Mouse (Mus musculus) liver, embryonic 12.5 days (tissue): ENCODE results near the gene Tas2r143. TPM values are rescaled to one million over a fixed set of nuclear protein-coding genes. Genes with fewer than 3 reads are reported as not detected.

Experiments
- ATAC-seq: fragments of 200-750 bp; cut with Nextera tagmentation; 2 replicates; pipeline ENCODE4 v1.8.0; 2017; ENCODE audit warnings: moderate number of reproducible peaks, mild to moderate bottlenecking, moderate library complexity
- H3K27ac ChIP-seq: fragments of 300-500 bp; sonication (generic); 2 replicates; pipeline ENCODE4 v1.5.1; 2016; ENCODE audit warnings: mild to moderate bottlenecking
- H3K27me3 ChIP-seq: fragments of 300-500 bp; sonication (generic); replicated peaks from 2 replicates; pipeline ENCODE4 v1.6.1; 2016; ENCODE audit warnings: mild to moderate bottlenecking, moderate library complexity
- H3K36me3 ChIP-seq: fragments of 300-500 bp; sonication (generic); 2 replicates; pipeline ENCODE4 v1.6.1; 2016; ENCODE audit warnings: mild to moderate bottlenecking, moderate library complexity
- H3K4me1 ChIP-seq: fragments of 300-500 bp; sonication (generic); 2 replicates; pipeline ENCODE4 v1.6.1; 2016
- H3K4me2 ChIP-seq: fragments of 300-500 bp; sonication (generic); 2 replicates; pipeline ENCODE4 v1.6.1; 2016; ENCODE audit warnings: mild to moderate bottlenecking, moderate library complexity
- H3K4me3 ChIP-seq: fragments of 300-500 bp; sonication (generic); 2 replicates; pipeline ENCODE4 v1.5.1; 2016; ENCODE audit warnings: mild to moderate bottlenecking, moderate library complexity
- H3K9ac ChIP-seq: fragments of 300-500 bp; sonication (generic); 2 replicates; pipeline ENCODE4 v1.6.1; 2016; ENCODE audit warnings: mild to moderate bottlenecking, moderate library complexity
- H3K9me3 ChIP-seq: fragments of 300-500 bp; sonication (generic); replicated peaks from 2 replicates; pipeline ENCODE4 v1.6.1; 2016; ENCODE audit warnings: mild to moderate bottlenecking, moderate library complexity
- WGBS: fragments of 180-500 bp; shearing (Covaris S2); methylation state at CpG from one replicate; pipeline ENCODE4 v1.1.7; 2016; ENCODE audit not compliant: insufficient replicate concordance; 5-methylcytosine and 5-hydroxymethylcytosine counted together
- polyA plus RNA-seq: library from polyadenylated mRNA; unstranded; fragments of >200 nt; fragmentation: Nextera tagmentation; extraction: Ambion mirVana; gene quantifications from 2 replicates; pipeline ENCODE4 v1.2.1, GENCODE M21; 2016

The Tas2r143 gene
- polyA plus RNA-seq, 1 experiment from 2014 or later = not detected

DNA sequence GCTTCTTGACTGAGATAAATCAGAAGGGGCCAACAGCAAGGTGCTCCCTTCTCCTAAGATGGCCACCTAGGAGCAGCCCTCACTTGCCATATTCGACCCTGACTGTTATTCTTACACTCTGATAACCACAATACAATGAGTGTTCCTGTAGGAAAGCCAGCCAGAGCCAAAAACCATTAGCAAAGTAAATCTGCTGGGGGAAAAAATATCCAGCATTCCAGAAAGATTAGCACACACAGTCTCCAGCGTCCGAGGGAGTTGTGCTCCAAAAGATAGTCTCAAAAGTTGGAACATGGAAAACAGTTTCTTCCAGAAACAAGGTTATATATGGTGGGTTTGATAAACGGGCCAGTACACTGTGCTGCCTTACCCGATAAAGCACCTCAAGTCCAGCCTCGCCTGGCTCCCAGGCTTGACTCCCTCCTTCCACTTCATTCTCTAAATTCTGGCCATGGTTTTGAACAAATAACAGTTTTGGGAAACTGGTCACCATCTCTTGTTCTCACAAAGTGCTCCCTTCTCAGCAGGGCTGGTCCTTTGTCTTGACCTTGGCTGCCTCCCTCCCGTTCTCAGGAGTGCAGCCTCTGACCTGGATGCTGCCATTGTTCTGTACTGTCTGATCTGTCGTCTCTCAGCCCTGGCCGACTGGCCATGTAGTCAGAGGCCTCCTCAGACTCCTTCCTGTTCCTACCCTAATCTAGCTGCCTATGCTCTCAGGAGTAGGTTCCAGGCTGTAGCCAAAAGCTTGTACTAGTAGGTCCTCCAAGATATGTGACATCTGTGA, 40.5 kb upstream of the Tas2r143 start:
- H3K27me3 ChIP-seq = no peaks in the 10 kb centered on the region
- H3K27ac ChIP-seq = no peak overlapping the region
- peaks cover 61% of the 10 kb centered on the region for H3K36me3 ChIP-seq
- H3K4me2 ChIP-seq = no peak overlapping the region
- no peak overlapping the region for H3K4me3 ChIP-seq
- peaks cover 17% of the 10 kb centered on the region for H3K4me1 ChIP-seq
- H3K9ac ChIP-seq = no peak overlapping the region
- no peaks in the 10 kb centered on the region for H3K9me3 ChIP-seq
- 65% methylated on average over 9 of the region's 9 CpGs for WGBS
- ATAC-seq = no peak

DNA sequence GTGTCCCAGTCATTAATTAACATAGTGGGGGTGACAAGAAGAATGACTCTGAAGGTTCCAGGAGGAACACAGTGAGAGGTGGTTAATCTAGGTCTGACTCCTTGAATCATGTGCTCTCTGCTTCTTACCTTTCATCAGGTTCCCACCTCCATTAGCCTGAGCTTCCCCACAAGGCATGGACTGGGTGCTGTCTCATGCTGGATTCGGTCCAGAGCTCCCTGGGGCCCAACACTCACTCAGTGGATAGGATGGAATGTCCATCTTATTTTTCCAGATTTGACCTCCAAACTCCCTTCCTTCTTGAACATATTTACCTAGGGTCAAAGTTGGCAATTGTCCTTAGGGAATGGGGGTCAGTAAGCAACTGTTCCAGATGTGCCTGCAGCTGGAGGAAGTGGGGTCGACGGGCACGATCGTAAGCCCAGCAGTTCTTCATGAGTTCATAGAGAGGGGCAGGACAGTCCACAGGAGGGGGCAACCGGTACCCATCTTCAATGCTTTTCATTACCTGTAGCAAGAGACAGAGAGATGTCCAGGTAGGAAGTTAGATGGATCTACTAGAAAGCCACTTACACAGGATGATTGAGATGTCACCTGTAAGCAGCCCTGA, 39.7 kb upstream of the Tas2r143 start:
- H3K4me3 ChIP-seq = no peak overlapping the region
- no peak overlapping the region for H3K9ac ChIP-seq
- H3K4me1 ChIP-seq = peaks cover 9% of the 10 kb centered on the region; the same call in 1 of the 2 replicates
- H3K27me3 ChIP-seq = no peaks in the 10 kb centered on the region
- H3K36me3 ChIP-seq = peaks cover 54% of the 10 kb centered on the region
- 74% methylated on average over 6 of the region's 6 CpGs for WGBS
- H3K9me3 ChIP-seq = no peaks in the 10 kb centered on the region
- no peak for ATAC-seq
- no peak overlapping the region for H3K27ac ChIP-seq
- no peak overlapping the region for H3K4me2 ChIP-seq

DNA sequence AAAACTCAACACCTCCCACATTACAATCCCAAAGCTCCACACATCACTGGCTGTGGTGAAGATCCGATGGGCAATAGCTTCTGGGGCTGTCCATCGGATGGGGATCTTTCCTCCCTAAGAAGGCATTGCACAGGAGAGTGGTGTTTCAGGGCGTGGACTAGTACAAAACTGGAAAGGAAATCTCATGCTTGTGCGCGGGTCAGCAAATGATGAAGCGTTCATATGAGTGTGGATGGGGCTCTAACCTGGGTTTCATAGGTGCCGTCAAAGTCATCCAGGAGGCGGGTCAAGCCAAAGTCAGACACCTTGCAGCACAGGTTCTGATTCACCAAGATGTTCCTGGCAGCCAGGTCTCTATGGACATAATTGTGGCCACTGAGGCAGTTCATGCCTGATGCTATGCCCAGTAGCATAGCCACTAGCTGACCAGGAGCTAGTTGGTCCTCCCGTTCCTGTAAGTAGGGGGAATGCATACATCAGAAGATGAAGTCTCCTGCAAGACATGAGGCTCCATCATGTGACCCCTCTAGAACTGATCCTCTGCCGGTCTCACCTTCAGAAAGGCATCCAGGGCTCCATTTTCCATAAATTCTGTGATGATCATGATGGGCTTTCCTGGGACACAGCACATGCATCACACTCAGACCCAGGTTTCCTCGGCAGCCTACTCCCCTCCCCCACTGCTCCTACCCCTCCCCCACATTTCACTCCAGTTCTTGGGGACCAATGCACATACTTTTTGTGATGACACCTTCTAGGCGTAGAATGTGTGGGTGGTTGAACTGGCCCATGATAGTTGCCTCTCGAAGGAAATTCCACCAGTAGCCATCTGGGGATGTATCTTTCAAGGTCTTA, 38.8 kb upstream of the Tas2r143 start:
- no peak overlapping the region for H3K27ac ChIP-seq
- H3K9me3 ChIP-seq = no peaks in the 10 kb centered on the region
- 74% methylated on average over 13 of the region's 13 CpGs for WGBS
- H3K4me3 ChIP-seq = no peak overlapping the region
- no peak for ATAC-seq
- no peak overlapping the region for H3K9ac ChIP-seq
- H3K4me1 ChIP-seq = peaks cover 9% of the 10 kb centered on the region; the same call in 1 of the 2 replicates
- no peaks in the 10 kb centered on the region for H3K27me3 ChIP-seq
- H3K4me2 ChIP-seq = no peak overlapping the region
- H3K36me3 ChIP-seq = peaks cover 44% of the 10 kb centered on the region

DNA sequence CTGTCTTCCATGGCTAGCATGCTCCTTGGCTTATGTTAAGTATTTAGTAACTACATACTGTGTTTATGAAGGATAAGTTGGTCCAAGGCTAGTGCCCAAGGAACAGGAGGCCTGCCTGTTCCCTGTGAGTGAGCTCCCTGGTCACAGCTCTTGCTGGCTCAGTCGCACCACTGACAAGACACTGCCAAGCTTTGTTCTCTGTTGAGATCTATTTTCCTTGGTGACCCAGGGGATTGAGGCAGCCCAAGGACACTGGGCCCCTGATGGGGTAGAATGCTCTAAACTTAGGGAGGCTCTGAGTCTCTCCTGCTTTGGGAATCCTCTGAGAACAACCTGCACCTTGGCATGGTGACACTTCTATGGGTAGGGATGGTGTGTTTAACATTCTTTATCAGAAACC, 38.0 kb upstream of the Tas2r143 start:
- H3K9ac ChIP-seq = no peak overlapping the region
- H3K36me3 ChIP-seq = peaks cover 36% of the 10 kb centered on the region
- peaks cover 9% of the 10 kb centered on the region; the same call in 1 of the 2 replicates for H3K4me1 ChIP-seq
- no peak overlapping the region for H3K4me2 ChIP-seq
- no peaks in the 10 kb centered on the region for H3K27me3 ChIP-seq
- no peak overlapping the region for H3K27ac ChIP-seq
- no peaks in the 10 kb centered on the region for H3K9me3 ChIP-seq
- ATAC-seq = no peak
- no peak overlapping the region for H3K4me3 ChIP-seq
- 65% methylated on average over 1 of the region's 1 CpGs for WGBS

- Histone ChIP-seq H3K4me3 (no peak overlapping the region), H3K36me3 (peaks cover 32% of the 10 kb centered on the region), H3K27me3 (no peaks in the 10 kb centered on the region), H3K9me3 (no peaks in the 10 kb centered on the region), H3K9ac (no peak overlapping the region), H3K4me1 (peaks cover 9% of the 10 kb centered on the region; the same call in 1 of the 2 replicates), H3K4me2 (no peak overlapping the region), H3K27ac (no peak overlapping the region)
- WGBS = 74% methylated on average over 1 of the region's 1 CpGs
- ATAC-seq = 0 out of 2 replicates have a peak, but pooled peaks have one; percentile 19
Measured at GRCm38 (mm10) chr6:42362497-42362896, 37.5 kb upstream of the Tas2r143 start.

DNA sequence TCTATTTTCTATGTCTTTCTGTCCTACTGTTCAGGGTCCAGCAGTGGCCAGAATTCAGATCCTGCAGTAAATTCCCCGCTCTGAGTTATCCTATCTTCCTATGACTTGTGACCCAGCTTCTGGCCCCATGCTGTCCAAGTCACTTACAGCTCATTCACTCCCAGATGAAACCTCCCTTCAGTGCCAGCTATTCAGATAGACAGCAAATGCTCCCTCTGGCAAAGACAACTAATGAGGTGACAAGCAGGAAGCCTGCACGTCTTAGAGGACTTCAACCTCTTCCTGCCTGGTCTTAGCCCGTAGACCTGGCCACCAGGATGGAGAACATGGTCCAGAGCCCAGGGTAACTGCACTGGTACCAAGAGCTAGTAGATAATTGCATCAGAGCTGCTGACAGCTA, 37.1 kb upstream of the Tas2r143 start:
- H3K9me3 ChIP-seq = no peaks in the 10 kb centered on the region
- 34% methylated on average over 3 of the region's 3 CpGs for WGBS
- no peak for ATAC-seq
- H3K27me3 ChIP-seq = no peaks in the 10 kb centered on the region
- H3K4me3 ChIP-seq = no peak overlapping the region
- no peak overlapping the region for H3K9ac ChIP-seq
- no peak overlapping the region for H3K27ac ChIP-seq
- H3K36me3 ChIP-seq = peaks cover 27% of the 10 kb centered on the region
- no peak overlapping the region for H3K4me2 ChIP-seq
- H3K4me1 ChIP-seq = peaks cover 9% of the 10 kb centered on the region; the same call in 1 of the 2 replicates

DNA sequence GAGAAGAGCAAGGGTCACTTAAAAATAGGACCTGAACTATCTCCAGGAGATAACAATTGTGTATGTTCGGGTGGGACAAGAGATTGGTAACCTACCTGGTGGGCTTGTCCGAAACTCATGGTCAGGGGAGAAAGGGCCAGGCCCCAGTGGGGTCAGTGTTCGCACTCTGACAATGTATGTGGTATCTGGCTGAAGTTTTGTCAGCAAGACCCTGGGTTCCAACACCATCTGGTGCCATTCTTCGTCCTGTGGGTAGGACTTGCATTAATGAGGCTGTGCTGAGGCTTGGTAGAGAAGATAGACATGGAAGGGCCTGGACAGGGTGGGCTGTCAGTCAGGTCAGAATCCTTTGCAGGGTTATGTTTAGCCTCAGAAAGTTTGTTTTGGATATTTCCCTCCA, 36.0 kb upstream of the Tas2r143 start:
- Histone ChIP-seq H3K4me1 (peaks cover 9% of the 10 kb centered on the region; the same call in 1 of the 2 replicates), H3K27me3 (no peaks in the 10 kb centered on the region), H3K4me3 (no peak overlapping the region), H3K36me3 (peaks cover 16% of the 10 kb centered on the region), H3K27ac (no peak overlapping the region), H3K9me3 (no peaks in the 10 kb centered on the region), H3K9ac (no peak overlapping the region), H3K4me2 (no peak overlapping the region)
- ATAC-seq = no peak
- 69% methylated on average over 4 of the region's 4 CpGs for WGBS

GRCm38 (mm10) chr6:42364607-42365006, 35.4 kb upstream of the Tas2r143 start:
- H3K27me3 ChIP-seq = no peaks in the 10 kb centered on the region
- H3K4me2 ChIP-seq = no peak overlapping the region
- H3K27ac ChIP-seq = no peak overlapping the region
- H3K9ac ChIP-seq = no peak overlapping the region
- WGBS = 80% methylated on average over 15 of the region's 15 CpGs
- H3K4me1 ChIP-seq = peaks cover 9% of the 10 kb centered on the region; the same call in 1 of the 2 replicates
- ATAC-seq = no peak
- no peaks in the 10 kb centered on the region for H3K9me3 ChIP-seq
- peaks cover 11% of the 10 kb centered on the region; the same call in 1 of the 2 replicates for H3K36me3 ChIP-seq
- H3K4me3 ChIP-seq = no peak overlapping the region

- Histone ChIP-seq H3K4me2 (no peak overlapping the region), H3K27me3 (no peaks in the 10 kb centered on the region), H3K9me3 (no peaks in the 10 kb centered on the region), H3K4me1 (peaks cover 9% of the 10 kb centered on the region; the same call in 1 of the 2 replicates), H3K4me3 (no peak overlapping the region), H3K36me3 (peaks cover 5% of the 10 kb centered on the region; the same call in 1 of the 2 replicates), H3K9ac (no peak overlapping the region), H3K27ac (no peak overlapping the region)
- WGBS = 64% methylated on average over 6 of the region's 6 CpGs
- no peak for ATAC-seq
Measured at GRCm38 (mm10) chr6:42365215-42365614, 34.8 kb upstream of the Tas2r143 start.

- ATAC-seq = no peak
- 58% methylated on average over 3 of the region's 3 CpGs for WGBS
- H3K4me2 ChIP-seq = no peak overlapping the region
Measured at GRCm38 (mm10) chr6:42369870-42370269, 30.2 kb upstream of the Tas2r143 start.

GRCm38 (mm10) chr6:42370630-42371363, 29.2 kb upstream of the Tas2r143 start:
- Histone ChIP-seq H3K27me3 (peaks cover 14% of the 10 kb centered on the region; the same call in 1 of the 2 replicates), H3K9me3 (no peaks in the 10 kb centered on the region), H3K4me1 (peaks cover 14% of the 10 kb centered on the region), H3K36me3 (no peaks in the 10 kb centered on the region), H3K4me3 (no peak overlapping the region), H3K27ac (no peak overlapping the region), H3K4me2 (no peak overlapping the region), H3K9ac (no peak overlapping the region)
- ATAC-seq = no peak
- 65% methylated on average over 4 of the region's 4 CpGs for WGBS

More at GRCm38 (mm10) chr6:42369870-42370269, 30.2 kb upstream of the Tas2r143 start:
- H3K4me3 ChIP-seq = no peak overlapping the region
- H3K9me3 ChIP-seq = no peaks in the 10 kb centered on the region
- no peaks in the 10 kb centered on the region for H3K36me3 ChIP-seq
- H3K27me3 ChIP-seq = peaks cover 14% of the 10 kb centered on the region; the same call in 1 of the 2 replicates
- H3K9ac ChIP-seq = no peak overlapping the region
- peaks cover 14% of the 10 kb centered on the region for H3K4me1 ChIP-seq
- H3K27ac ChIP-seq = no peak overlapping the region
